Mouse (Mus musculus) cerebellum, adult 2 months (tissue): Measurements from ENCODE around the gene Aqr.

Source experiments
- CTCF ChIP-seq: fragments of 200-500 bp; IDR thresholded peaks from 2 replicates; pipeline ENCODE4 v1.5.1; 2011; ENCODE audit warnings: low read depth, mild to moderate bottlenecking, control low read depth, low read length, moderate library complexity, borderline replicate concordance; ENCODE audit not compliant: insufficient read depth
- POLR2A ChIP-seq: fragments of 200-500 bp; IDR thresholded peaks from 2 replicates; pipeline ENCODE4 v1.6.1; 2011; ENCODE audit warnings: low read length, control low read depth, borderline replicate concordance; ENCODE audit not compliant: insufficient read depth

- TF ChIP-seq CTCF (no peak), POLR2A (no peak)
These were observed 91.5 kb downstream of the Aqr start for GRCm38 (mm10) chr2:114095348-114095747.
